Mouse (Mus musculus) layer of hippocampus, postnatal 25 days (tissue): ENCODE measurements around the gene Qdpr. TPM values are rescaled to one million over a fixed set of nuclear protein-coding genes. Genes with fewer than 3 reads are reported as not detected.

Experiments used
- DNase-seq, 2 experiments: peaks; one replicate each; pipeline ENCODE4 v3.0.0; 2022; ENCODE audit warnings: mixed read lengths in 2 of 2, low spot score in 1 of 2; ENCODE audit errors: extremely low spot score in 1 of 2
- total RNA-seq, 2 experiments: library from RNA; stranded (reverse); gene quantifications; 2 replicates each; pipeline ENCODE4 v1.2.3; 2021

The Qdpr gene
- total RNA-seq = 100 to 1,000 TPM; 119 to 140 TPM

DNA sequence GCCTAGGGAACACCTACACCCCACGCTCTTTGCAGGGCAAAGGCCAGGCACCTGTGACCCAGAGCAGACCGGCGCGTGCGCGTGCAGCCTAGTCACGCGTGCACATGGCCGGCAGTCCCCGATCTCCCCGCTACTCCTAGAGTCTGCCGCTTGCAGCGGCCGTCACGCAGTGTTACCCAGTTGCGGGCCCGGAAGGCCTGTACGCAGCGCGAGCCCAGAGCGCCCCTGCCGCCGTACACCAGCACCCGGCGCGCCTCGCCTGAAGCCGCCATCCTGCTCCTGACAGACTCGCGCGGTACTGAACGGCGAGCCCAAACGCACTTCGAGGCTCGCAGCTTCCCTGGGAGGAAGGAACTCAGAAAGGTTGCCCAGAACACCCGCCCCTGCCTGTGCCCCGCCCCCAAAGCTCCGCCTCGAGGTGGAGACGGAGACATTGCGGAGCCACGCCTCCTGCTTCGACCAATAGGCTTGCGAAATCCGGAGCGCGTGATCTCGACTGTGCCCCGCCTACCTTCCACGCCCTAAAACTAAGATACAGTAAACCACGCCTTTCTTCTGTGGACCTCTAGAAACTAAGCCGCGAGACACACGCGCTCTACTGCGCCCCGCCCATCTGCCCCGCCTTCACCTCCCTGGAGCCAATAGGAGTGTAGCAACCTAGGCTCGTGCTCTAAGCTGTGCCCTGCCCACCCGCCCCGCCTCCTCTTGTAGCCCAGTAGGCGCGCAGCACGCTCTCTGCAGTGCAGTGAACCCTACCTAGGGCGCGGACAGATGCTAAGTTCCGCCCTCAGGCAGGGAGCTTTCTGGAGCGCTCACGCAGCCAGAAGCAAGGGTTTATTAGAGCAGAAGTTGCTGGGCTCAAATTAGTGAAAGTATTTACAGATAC is at the start of gene Qdpr:
TSS of gene Qdpr (minus strand) at position 406 of the 886 bp plus-strand sequence.
- peak; percentile 66 to 76 for DNase-seq

GRCm38 (mm10) chr5:45497564-45497963 is 47.5 kb upstream of the Qdpr start:
- DNase-seq = no peak

DNA sequence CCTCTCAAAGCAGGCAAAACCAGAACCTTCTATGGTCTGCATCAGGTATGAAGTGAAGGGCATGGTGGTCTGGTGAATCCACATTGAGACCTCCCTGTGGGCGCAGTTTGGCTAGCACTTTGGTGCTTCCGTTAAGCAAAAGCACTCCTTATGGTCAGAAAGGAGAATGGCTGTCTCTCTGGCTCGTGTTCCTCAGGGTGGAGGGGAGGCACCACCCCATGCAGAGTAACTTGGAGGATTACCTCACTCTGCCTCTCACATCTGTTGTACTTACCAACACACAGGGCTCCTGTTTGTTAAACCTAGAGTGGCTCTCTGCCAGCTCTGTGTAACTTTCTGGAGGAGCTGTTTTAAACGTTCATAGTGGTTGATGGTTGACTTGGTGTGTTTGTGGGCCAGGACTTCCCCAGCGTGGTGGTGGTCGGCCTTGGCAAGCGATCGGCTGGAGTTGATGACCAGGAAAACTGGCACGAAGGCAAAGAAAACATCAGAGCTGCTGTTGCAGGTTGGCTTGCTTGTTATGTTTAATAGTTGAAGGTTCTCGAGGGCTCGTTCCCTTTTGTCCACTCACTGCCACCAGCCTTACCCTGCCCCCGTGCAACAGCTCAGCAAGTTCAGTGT is 47.0 kb upstream of the Qdpr start:
- no peak for DNase-seq

DNA sequence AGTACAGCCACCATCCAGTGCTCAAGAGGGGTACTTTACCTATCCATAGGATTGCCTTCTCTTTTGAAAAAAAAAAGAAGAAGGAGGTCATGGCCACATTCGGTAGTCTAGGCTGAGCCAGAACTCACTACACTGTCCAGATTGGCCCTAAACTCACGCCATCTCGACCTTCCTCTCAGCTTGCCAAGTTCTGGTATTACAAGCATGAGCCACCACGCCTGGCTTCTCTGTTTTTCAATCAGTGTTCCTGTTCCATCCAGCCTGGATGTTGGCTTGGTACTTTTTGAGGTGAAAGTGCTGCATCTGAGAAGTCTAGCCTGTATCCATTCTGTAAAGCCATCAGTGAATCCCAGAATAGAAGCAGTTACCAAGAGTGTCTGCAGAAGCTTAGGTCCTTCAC is 46.4 kb upstream of the Qdpr start:
- no peak for DNase-seq

- DNase-seq = no peak
Observed at GRCm38 (mm10) chr5:45496042-45496441, 46.0 kb upstream of the Qdpr start.

- no peak for DNase-seq
Observed at GRCm38 (mm10) chr5:45495429-45495975, 45.5 kb upstream of the Qdpr start.

DNA sequence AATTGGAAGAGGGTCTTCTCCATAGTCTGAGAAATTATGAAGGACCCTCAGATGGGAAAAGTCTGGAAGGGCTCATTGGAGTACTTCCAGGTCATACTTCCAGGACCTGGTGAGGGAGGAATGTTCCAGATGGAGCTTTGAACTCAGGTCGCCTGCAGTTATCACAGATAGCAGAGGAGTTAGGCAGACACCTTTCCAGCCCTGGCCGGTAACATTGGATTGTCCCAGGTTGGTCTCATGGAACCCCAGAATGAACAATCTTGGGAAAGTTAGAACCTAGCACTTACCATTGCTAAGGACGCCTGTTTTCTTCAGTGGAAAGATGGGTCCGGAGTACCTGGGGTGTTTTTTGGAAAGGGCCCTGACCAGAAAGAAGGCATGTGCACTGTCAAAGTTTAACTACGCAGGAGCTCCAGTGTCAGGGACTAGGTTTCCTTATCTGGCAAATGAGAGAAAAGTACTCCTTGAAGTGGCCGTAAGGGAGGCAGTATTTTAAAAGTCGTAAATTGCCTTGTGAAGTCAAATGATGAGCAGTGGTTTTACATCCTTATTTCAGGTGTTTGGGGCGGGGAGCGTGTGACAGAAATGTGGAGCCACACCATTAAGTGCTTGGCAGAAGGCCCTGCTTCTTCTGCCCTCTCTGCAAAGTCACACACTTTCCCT is 44.2 kb upstream of the Qdpr start:
- DNase-seq = no peak

GRCm38 (mm10) chr5:45493191-45494092 is 43.4 kb upstream of the Qdpr start, which contains the start of gene Lap3:
Gene Lap3 (plus strand): TSS chr5:45493374.
- peak; percentile 93 to 94 for DNase-seq

- DNase-seq = no peak
Observed at GRCm38 (mm10) chr5:45491776-45492175, 41.7 kb upstream of the Qdpr start.

DNA sequence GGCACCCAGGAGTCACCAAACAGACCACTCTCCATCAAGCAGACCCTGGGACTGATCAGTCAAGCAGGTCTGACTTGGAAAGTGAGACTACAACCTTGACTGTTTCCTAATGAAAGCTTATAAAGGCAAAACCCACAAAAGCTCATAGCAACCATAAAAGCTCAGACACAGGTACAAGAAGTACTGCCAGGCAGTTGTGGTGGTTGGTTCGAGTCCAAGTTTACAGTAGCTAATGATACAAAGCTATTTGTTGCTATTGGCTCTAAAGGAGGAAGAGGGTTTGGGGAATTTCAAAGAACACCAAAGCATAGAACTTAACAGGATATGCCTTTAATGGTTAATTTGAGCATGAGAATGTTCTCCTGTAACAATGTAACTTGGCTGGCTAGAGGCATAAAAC is 33.6 kb upstream of the Qdpr start:
- no peak for DNase-seq

GRCm38 (mm10) chr5:45482607-45483006 is 32.6 kb upstream of the Qdpr start:
- no peak for DNase-seq

DNA sequence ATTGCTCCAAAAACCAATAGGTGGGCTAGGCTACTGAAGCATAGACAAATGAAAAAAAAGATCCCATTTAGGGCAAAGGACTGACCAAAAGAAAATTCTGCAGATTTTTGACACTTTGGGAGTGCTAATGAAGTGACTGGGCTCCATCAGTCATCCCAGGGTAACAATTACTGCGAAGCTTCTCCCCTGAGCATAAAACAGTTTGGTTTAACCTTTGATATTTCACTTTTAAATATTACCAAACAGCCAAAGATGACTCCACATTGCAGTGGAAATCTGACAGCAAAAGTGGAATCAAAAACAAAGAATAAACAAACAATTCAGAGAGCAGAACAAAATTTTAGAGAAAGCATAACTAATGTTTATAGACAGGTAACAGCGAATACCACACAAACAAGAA is 31.1 kb upstream of the Qdpr start:
- DNase-seq = no peak

DNA sequence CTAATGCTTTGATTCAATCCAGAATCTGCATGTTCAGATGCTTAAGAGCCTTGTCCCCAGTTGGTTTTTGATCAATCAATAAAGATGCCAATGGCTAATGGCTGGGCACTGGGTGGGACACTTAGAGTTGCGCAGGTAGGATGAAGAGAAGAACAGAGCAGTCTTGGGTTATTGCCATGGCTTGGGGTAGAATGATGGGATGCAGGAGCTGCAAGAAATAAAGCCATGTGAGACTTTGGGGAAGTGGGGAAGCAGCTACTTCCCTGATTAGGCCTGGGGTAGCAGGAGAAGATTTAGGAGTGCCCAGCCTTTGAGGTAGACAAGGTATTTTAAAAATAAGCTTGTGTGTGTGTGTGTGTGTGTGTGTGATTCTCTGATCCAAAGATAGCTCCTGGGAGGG is 30.0 kb upstream of the Qdpr start:
- no peak for DNase-seq

- no peak for DNase-seq
Observed at GRCm38 (mm10) chr5:45477601-45478000, 27.6 kb upstream of the Qdpr start.

GRCm38 (mm10) chr5:45476288-45476687 is 26.3 kb upstream of the Qdpr start:
- no peak for DNase-seq

- no peak for DNase-seq
Observed at GRCm38 (mm10) chr5:45475771-45476170, 25.7 kb upstream of the Qdpr start.

DNA sequence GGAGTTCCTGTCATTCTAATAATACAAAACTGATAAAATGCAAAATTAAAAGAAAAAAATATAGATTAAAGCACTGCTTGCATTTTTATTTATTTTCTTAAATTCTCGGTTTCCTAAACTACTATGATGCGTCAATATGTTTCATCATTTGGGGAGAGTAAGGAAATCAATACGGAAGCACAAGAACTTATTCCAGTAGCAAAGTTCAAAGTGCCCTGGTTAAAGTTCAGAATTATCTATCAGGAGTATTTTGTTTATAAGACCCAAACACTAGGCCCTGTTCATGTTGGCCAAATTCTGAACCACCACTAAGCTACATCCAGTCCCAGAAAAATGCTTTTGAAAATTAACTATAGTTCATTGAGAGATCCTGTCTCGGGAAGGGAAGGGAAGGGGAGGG is 24.7 kb upstream of the Qdpr start:
- no peak for DNase-seq

DNA sequence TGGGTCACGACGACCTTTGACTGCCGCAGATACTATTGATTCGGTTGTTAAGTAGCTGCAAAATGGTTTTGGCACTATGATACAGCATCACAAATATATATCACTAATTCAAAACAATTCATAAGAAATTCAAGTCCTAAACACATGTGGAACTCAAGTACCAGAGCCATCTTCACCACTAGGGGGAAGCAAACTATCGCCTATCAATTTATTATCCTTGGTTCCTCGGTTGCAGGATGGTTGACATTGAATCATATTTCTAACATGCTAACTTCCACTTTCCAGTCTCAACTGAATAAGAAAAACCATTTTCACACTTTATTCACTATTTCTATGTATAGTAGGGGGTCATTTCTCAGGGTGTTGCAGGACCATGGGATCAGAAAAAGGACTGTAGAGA is 24.2 kb upstream of the Qdpr start:
- DNase-seq = peak in 1 of 2 experiments; percentile 40

DNA sequence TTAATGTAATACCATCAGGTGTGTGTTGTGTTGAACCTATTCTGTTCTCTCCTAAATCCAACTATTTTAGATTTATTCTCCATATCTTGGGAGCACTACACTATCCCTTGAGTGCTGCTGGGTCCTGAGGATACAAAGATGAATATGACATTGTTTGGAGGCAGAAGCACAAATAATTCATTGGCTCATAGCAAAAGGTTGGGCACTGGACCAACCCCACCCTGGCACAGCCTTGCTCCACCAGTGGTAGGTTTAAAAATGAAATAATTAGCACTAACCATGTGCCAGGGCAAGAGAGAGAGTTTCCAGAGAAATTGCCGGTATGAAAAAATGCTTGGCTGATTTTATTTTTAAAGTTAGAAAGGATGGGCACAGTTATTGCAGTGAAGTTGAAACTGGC is 23.5 kb upstream of the Qdpr start:
- DNase-seq = no peak

- DNase-seq = no peak
Observed at GRCm38 (mm10) chr5:45472880-45473450, 22.9 kb upstream of the Qdpr start.
